Mouse (Mus musculus): ENCODE measurements around the gene Sugt1. TPM values are rescaled to one million over a fixed set of nuclear protein-coding genes. Genes with fewer than 3 reads are reported as not detected.
A peak's percentile ranks its signal among the peaks of the same experiment; 100 is the strongest.

Gene Sugt1
- total and polyA plus RNA-seq, 2 experiments from 2014 or later, result 16.4 to 87.3 TPM

- Histone ChIP-seq H3K27me3 (ENCODE audit: insufficient read depth, low read length) (no peaks in the 10 kb centered on the region), H3K4me2 (ENCODE audit: low read depth, low read length) (no peak overlapping the region), H3K4me3 (ENCODE audit: low read length) (no peak overlapping the region), H3K27ac (no peak overlapping the region), H3K9me3 (ENCODE audit: low read length) (no peaks in the 10 kb centered on the region), H3K9ac (replicated peaks; ENCODE audit: low read length) (no peak overlapping the region), H3K4me1 (ENCODE audit: insufficient read depth, low read length) (no peaks in the 10 kb centered on the region), H3K36me3 (ENCODE audit: insufficient read depth, low read length) (peaks cover 23% of the 10 kb centered on the region; the same call in 1 of the 2 replicates)
- TF ChIP-seq CTCF (IDR thresholded peaks at IDR 0.05; ENCODE audit: low read depth), result no peak
- 76% methylated on average over 2 of the region's 2 CpGs for WGBS
- ATAC-seq, result no peak
- no peak for DNase-seq (ENCODE audit: low spot score)
Observed at GRCm38 (mm10) chr14:79605881-79606280, 18.4 kb downstream of the Sugt1 start.

- 96% methylated on average over 6 of the region's 6 CpGs for WGBS
- H3K36me3 ChIP-seq (ENCODE audit: insufficient read depth, low read length), result peaks cover 24% of the 10 kb centered on the region
Observed at GRCm38 (mm10) chr14:79606392-79606791, 18.9 kb downstream of the Sugt1 start.

GRCm38 (mm10) chr14:79606867-79607266, 19.4 kb downstream of the Sugt1 start:
- no peaks in the 10 kb centered on the region for H3K4me1 ChIP-seq (ENCODE audit: insufficient read depth, low read length)
- H3K4me3 ChIP-seq (ENCODE audit: low read length), result no peak overlapping the region
- no peaks in the 10 kb centered on the region for H3K9me3 ChIP-seq (ENCODE audit: low read length)
- H3K4me2 ChIP-seq (ENCODE audit: low read depth, low read length), result no peak overlapping the region
- WGBS, result 94% methylated on average over 3 of the region's 3 CpGs
- no peak for TF ChIP-seq CTCF (IDR thresholded peaks at IDR 0.05; ENCODE audit: low read depth)
- peaks cover 23% of the 10 kb centered on the region for H3K36me3 ChIP-seq (ENCODE audit: insufficient read depth, low read length)
- no peak overlapping the region for H3K9ac ChIP-seq (replicated peaks; ENCODE audit: low read length)
- DNase-seq (ENCODE audit: low spot score) (no peak), ATAC-seq (no peak)
- H3K27me3 ChIP-seq (ENCODE audit: insufficient read depth, low read length), result no peaks in the 10 kb centered on the region
- no peak overlapping the region for H3K27ac ChIP-seq

More at GRCm38 (mm10) chr14:79606392-79606791, 18.9 kb downstream of the Sugt1 start:
- Histone ChIP-seq H3K9me3 (ENCODE audit: low read length) (no peaks in the 10 kb centered on the region), H3K27me3 (ENCODE audit: insufficient read depth, low read length) (no peaks in the 10 kb centered on the region), H3K4me3 (ENCODE audit: low read length) (no peak overlapping the region), H3K4me2 (ENCODE audit: low read depth, low read length) (no peak overlapping the region), H3K9ac (replicated peaks; ENCODE audit: low read length) (no peak overlapping the region), H3K4me1 (ENCODE audit: insufficient read depth, low read length) (no peaks in the 10 kb centered on the region), H3K27ac (no peak overlapping the region)
- ATAC-seq (no peak), DNase-seq (ENCODE audit: low spot score) (no peak)
- no peak for TF ChIP-seq CTCF (IDR thresholded peaks at IDR 0.05; ENCODE audit: low read depth)

GRCm38 (mm10) chr14:79607352-79607751, 19.9 kb downstream of the Sugt1 start:
- no peaks in the 10 kb centered on the region for H3K4me1 ChIP-seq (ENCODE audit: insufficient read depth, low read length)
- no peaks in the 10 kb centered on the region for H3K27me3 ChIP-seq (ENCODE audit: insufficient read depth, low read length)
- ATAC-seq, result no peak
- no peak for DNase-seq (ENCODE audit: low spot score)
- H3K9ac ChIP-seq (replicated peaks; ENCODE audit: low read length), result no peak overlapping the region
- H3K36me3 ChIP-seq (ENCODE audit: insufficient read depth, low read length), result peaks cover 22% of the 10 kb centered on the region
- no peak for TF ChIP-seq CTCF (IDR thresholded peaks at IDR 0.05; ENCODE audit: low read depth)
- no peak overlapping the region for H3K4me2 ChIP-seq (ENCODE audit: low read depth, low read length)
- H3K4me3 ChIP-seq (ENCODE audit: low read length), result no peak overlapping the region
- WGBS, result 95% methylated on average over 4 of the region's 4 CpGs
- H3K9me3 ChIP-seq (ENCODE audit: low read length), result no peaks in the 10 kb centered on the region
- H3K27ac ChIP-seq, result no peak overlapping the region

- Histone ChIP-seq H3K36me3 (ENCODE audit: insufficient read depth, low read length) (peaks cover 30% of the 10 kb centered on the region), H3K9me3 (ENCODE audit: low read length) (no peaks in the 10 kb centered on the region), H3K27ac (no peak overlapping the region), H3K4me3 (ENCODE audit: low read length) (no peak overlapping the region), H3K4me1 (ENCODE audit: insufficient read depth, low read length) (no peaks in the 10 kb centered on the region), H3K4me2 (ENCODE audit: low read depth, low read length) (no peak overlapping the region), H3K9ac (replicated peaks; ENCODE audit: low read length) (no peak overlapping the region), H3K27me3 (ENCODE audit: insufficient read depth, low read length) (no peaks in the 10 kb centered on the region)
- DNase-seq (ENCODE audit: low spot score) (no peak), ATAC-seq (no peak)
- WGBS, result 95% methylated on average over 6 of the region's 6 CpGs
- no peak for TF ChIP-seq CTCF (IDR thresholded peaks at IDR 0.05; ENCODE audit: low read depth)
Observed at GRCm38 (mm10) chr14:79608286-79608685, 20.8 kb downstream of the Sugt1 start.

- TF ChIP-seq CTCF (IDR thresholded peaks at IDR 0.05; ENCODE audit: low read depth), result peak; percentile 84
- peaks cover 17% of the 10 kb centered on the region for H3K36me3 ChIP-seq (ENCODE audit: insufficient read depth, low read length)
- H3K27me3 ChIP-seq (ENCODE audit: insufficient read depth, low read length), result no peaks in the 10 kb centered on the region
- no peaks in the 10 kb centered on the region for H3K9me3 ChIP-seq (ENCODE audit: low read length)
- H3K4me2 ChIP-seq (ENCODE audit: low read depth, low read length), result no peak overlapping the region
- no peak overlapping the region for H3K4me3 ChIP-seq (ENCODE audit: low read length)
- no peaks in the 10 kb centered on the region for H3K4me1 ChIP-seq (ENCODE audit: insufficient read depth, low read length)
- no peak overlapping the region for H3K27ac ChIP-seq
- 70% methylated on average over 8 of the region's 8 CpGs for WGBS
- peak; percentile 74; the same call in 1 of the 2 replicates for ATAC-seq
- DNase-seq (ENCODE audit: low spot score), result peak; percentile 81
- no peak overlapping the region for H3K9ac ChIP-seq (replicated peaks; ENCODE audit: low read length)
Observed at GRCm38 (mm10) chr14:79617121-79617828, 29.8 kb downstream of the Sugt1 start.

- Histone ChIP-seq H3K36me3 (ENCODE audit: insufficient read depth, low read length) (peaks cover 14% of the 10 kb centered on the region), H3K9ac (replicated peaks; ENCODE audit: low read length) (no peak overlapping the region), H3K4me3 (ENCODE audit: low read length) (no peak overlapping the region), H3K27ac (no peak overlapping the region), H3K27me3 (ENCODE audit: insufficient read depth, low read length) (no peaks in the 10 kb centered on the region), H3K4me2 (ENCODE audit: low read depth, low read length) (no peak overlapping the region), H3K4me1 (ENCODE audit: insufficient read depth, low read length) (no peaks in the 10 kb centered on the region), H3K9me3 (ENCODE audit: low read length) (no peaks in the 10 kb centered on the region)
- 88% methylated on average over 7 of the region's 7 CpGs for WGBS
- DNase-seq (ENCODE audit: low spot score), result no peak
- no peak for TF ChIP-seq CTCF (IDR thresholded peaks at IDR 0.05; ENCODE audit: low read depth)
- no peak for ATAC-seq
Observed at GRCm38 (mm10) chr14:79619802-79620201, 32.3 kb downstream of the Sugt1 start.
